Mouse (Mus musculus) hindlimb bud, embryonic 11.5 days (tissue): ENCODE results near the gene Shq1.

ENCODE experiments used
- DNase-seq: peaks from one replicate; pipeline ENCODE4 v3.0.0-alpha.2; 2012; ENCODE audit warnings: low read depth, low spot score; ENCODE audit errors: extremely low spot score

Gene Shq1

GRCm38 (mm10) chr6:100608429-100608828 is 62.5 kb downstream of the Shq1 start:
- DNase-seq = no peak

DNA sequence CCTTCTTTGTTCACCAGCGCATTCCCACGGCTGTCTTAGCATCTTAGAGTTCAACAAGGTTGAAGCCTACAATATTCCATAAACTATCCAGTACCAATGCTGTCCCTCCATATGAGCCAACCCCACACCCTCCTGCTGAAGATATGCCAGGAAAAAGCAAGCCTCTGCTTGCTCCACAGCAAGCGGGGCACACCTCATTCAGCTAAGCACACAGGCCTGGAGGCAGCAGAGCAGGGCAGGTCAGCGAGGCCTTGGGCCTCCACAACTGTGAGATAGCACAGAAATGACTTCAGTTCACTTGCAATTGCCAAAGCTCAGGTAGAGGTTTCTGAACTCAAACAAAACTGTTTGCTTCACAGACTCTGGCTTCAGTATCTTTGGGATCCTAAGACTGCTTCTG is 64.2 kb downstream of the Shq1 start:
- DNase-seq = no peak

DNA sequence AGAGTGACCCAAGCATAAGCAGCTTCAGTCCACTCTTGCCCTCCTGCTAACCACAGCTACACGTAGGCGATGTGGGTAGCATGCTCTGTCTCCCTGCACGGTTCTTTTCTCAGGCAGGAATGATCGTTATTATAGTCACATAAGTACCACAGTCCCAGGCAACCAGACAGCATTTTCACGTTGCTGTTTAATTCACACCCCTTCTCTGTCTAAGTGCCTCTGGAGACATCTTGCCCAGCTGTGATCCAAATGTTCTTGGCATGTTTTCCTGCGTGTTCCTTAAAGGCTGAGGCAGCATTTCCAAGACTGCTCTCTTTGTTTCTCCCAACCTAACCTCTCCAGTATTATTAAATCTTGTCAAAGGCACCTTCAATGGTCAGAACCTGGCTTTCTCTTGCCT is 67.3 kb downstream of the Shq1 start:
- no peak for DNase-seq

GRCm38 (mm10) chr6:100601634-100602033 is 69.3 kb downstream of the Shq1 start:
- DNase-seq = no peak

DNA sequence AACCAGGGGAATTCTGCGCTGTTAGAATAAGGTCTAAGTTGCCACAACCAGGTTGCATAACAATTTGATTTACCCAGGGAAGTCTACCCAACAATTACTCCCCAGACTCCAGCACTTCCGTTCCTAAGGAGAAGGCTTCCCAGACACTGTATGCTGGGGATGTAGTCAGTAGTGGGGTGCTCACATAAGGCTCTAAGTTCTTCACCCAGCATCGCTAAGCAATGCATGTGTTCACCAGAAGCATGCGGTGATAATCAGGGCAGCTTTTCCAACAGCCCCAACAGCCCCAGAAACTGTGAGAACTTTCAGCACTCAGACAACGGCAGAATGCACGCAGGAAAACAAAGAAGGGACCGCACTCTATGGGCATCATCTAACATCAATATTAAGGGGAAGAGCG is 77.1 kb downstream of the Shq1 start:
- no peak for DNase-seq

- peak; percentile 63 for DNase-seq
Observed at GRCm38 (mm10) chr6:100592991-100593390, 78.0 kb downstream of the Shq1 start.

- no peak for DNase-seq
Observed at GRCm38 (mm10) chr6:100590602-100591001, 80.4 kb downstream of the Shq1 start.

- DNase-seq = no peak
Observed at GRCm38 (mm10) chr6:100588876-100589275, 82.1 kb downstream of the Shq1 start.

GRCm38 (mm10) chr6:100586758-100587157 is 84.2 kb downstream of the Shq1 start:
- no peak for DNase-seq

DNA sequence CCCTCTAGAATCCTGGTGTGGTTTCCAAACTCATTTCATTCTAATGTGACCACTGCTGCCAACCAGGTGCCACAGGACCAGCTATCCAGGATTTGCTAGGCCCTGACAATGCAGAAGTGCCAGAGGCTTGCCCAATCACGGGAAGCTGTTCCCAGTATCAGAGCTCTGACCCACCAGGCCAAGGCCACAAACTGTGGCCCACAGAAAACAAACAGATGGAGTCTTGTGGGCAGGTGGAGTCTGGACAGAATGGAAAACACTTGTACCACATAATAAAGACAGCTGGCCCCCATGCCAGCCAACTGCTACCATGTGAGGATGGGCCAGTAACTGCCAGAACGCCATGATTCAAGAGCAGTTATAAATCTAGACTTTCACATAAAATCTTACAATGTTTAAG is 89.0 kb downstream of the Shq1 start:
- DNase-seq = no peak

DNA sequence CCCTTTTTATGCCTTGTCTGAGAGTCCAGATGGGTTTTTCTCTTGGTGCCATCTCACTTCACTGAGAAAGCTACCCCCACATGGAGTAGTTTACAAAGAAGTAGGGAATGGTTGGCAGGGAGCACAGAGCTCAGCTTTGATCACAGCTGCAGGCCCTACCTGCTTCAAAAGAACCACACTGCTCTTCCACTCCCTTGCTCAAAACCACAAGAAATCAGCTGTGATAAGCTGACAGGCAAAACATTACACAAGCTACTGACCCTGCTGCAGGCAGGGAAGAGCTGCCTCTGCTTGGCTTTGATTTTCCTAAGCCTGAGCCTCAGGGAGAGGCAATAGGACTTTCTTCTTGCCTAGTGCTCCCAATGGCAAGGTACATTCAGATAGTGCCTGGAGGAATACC is 89.9 kb downstream of the Shq1 start:
- DNase-seq = no peak

GRCm38 (mm10) chr6:100577590-100577989 is 93.4 kb downstream of the Shq1 start:
- DNase-seq = no peak

- DNase-seq = peak; percentile 52
Observed at GRCm38 (mm10) chr6:100576171-100576570, 94.8 kb downstream of the Shq1 start.

- DNase-seq = no peak
Observed at GRCm38 (mm10) chr6:100566774-100567173, 104.2 kb downstream of the Shq1 start.

DNA sequence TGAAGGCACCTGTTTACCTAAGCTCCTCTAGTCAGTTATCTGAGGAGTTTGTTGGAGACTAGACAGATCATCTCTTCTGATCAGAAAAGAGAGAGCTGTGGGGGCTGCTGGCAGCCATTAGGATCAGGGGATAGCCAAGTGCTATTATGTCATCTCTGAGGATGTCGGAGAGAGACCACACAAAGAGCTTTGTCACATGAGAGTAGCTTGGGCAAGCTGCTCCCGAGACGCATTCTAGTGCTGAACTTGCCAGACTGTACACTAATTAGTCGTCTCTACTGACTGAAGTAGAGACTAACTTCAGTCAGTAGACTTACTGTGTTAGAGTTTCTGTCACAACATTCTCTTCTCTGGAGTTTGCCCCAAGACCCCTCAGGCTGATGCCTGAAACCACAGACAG is 106.4 kb downstream of the Shq1 start:
- DNase-seq = no peak

DNA sequence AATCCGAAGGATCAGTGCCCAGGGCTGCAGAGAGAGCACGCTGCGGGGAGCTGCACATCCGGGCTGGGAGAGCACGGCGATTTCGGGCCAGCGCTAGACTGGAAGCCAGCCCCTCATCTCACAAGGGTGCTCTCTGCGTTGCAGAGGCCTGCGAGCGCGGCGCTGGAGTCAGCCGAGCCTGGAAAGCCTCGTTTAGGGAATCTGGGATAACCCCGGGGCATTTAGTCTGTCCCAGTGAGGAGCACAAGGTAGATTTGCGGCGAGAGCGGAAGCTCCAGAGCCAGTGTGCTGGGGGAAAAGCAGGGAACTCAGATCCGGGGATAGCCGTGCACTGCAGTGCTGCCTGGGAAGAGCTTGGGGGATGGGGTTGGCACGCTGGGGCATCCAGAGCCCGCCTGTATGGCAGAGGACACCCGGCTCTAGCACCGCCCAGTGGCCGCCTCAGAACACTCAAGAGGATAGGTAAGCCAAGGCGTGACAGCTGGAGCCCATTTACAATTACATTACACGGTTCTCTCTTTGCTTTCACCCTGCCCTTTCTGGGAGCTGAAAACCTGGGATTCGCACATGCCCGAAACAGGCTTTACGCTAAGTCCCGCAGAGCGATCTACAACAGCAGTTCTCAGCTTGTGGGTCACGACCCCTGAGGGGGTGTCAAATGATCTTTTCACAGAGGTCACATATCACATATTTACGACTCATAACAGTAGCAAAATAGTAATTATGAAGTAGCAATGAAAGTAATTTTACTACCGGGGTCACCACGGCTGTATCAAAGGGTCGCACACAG is 107.2 kb downstream of the Shq1 start:
- peak; percentile 52 for DNase-seq

DNA sequence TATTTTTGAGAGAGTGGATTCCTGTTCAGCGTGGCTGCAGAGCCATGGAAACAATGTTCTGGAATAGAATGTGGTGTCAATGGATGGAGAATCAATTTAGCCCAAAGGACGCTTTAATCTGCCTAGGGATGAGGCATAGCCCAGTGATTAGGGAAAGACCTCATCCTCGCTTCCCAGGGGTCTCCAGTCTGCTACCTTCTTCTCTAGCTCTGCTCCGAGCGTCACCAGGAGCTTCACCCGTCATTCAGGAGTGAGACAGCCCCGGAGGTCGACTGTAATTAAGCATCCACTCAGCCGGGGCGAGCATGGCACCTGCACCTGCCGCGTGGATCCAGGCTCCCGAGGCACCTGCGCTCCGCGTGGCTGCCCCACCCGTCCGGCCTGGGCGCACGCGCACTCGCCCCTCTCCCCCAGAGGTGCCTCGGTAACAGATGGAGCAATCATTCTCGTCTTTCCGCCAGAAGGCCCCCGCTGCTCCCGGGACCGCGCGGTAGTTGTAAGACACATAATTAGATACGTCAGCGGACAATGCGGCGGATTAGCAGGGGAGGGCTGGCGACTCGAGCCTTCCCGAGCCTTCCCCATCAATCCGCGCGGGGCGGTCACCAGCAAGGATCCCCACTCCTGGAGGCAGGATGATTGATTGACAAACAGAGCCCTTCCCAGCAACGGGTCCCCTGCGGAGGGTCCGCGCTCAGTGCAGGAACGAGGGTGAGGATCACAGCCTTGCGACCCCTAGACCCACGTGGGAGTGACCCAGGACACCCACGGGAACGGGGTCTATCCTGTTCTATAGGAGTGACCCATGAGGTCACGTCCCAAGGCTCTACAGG is 108.0 kb downstream of the Shq1 start:
- DNase-seq = no peak

DNA sequence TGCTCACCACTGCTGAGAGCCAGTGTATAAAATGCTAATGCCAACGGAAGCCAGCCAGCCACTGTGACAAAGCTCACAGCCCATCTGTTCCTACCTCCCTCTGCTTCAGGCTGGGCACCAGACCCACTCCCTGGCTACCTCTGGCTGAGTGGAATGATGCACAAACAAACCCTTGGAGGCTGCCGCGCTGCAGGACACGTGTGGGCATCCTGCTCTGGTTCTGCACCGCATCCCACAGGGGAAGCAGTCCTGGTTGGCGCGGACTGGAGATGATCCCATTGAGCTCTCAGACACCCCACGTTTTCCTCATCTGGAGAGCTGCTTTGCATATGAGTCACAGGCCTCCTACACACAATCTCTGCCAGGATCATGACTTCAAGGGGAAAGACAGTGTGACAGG is 112.9 kb downstream of the Shq1 start:
- DNase-seq = no peak

GRCm38 (mm10) chr6:100542154-100542997 is 128.6 kb downstream of the Shq1 start:
- no peak for DNase-seq

DNA sequence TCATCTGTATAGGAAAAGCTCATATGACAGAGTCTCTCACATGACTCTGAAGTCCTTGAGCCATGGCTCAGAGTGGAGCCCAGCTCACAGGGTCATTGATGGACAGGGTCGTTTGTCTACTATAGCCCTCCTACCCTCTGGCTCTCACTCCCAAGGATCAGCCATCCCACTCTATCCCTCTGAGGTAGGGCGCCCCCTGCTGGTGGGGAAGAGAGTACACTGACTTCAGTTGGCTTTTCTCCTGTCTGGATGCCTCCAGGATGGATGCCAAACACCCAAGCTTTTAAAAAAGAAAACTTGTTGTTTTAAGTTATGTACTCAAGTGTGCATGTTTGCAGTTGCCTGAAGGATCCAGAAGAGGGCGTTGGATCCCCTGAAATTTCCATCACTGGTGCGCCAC is 131.3 kb downstream of the Shq1 start:
- DNase-seq = no peak

DNA sequence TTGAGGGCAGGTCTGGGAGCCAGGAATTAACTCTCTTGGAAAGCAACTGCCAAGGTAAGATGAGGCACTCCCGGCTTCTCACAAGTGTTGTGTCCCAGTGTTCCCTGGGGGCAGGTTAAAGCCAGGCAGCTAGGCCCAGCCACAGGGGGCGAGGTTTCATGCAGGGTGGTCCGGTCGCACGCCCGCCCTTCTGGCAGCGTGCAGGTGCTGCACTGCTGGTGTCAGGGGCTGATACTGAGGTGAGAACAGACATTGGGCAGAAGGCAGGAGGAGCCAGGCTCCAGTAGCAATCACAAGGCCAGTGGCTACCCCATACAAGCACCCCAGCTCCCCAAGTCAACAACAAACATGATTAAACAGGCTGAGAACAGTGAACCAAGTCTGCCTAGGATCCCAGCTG is 132.4 kb downstream of the Shq1 start:
- no peak for DNase-seq
